Mouse (Mus musculus) hindbrain, embryonic 15.5 days (tissue): ENCODE data around the gene Mrvi1. TPM values are rescaled to one million over a fixed set of nuclear protein-coding genes. Genes with fewer than 3 reads are reported as not detected.

Experiments
- ATAC-seq: fragments of 200-750 bp; cut with Nextera tagmentation; 2 replicates; pipeline ENCODE4 v1.8.0; 2017; ENCODE audit warnings: low read depth, moderate number of reproducible peaks, moderate TSS enrichment; ENCODE audit not compliant: low FRiP score
- H3K27ac ChIP-seq: fragments of 300-500 bp; sonication (generic); replicated peaks from 2 replicates; pipeline ENCODE4 v1.5.1; 2015; ENCODE audit warnings: mild to moderate bottlenecking, inconsistent platforms
- H3K27me3 ChIP-seq: fragments of 300-500 bp; sonication (generic); 2 replicates; pipeline ENCODE4 v1.6.1; 2015; ENCODE audit warnings: control low read depth, inconsistent platforms
- H3K36me3 ChIP-seq: fragments of 300-500 bp; sonication (generic); 2 replicates; pipeline ENCODE4 v1.6.1; 2015; ENCODE audit warnings: control low read depth, inconsistent platforms
- H3K4me1 ChIP-seq: fragments of 300-500 bp; sonication (generic); replicated peaks from 2 replicates; pipeline ENCODE4 v1.6.1; 2015; ENCODE audit warnings: control low read depth, inconsistent platforms
- H3K4me2 ChIP-seq: fragments of 300-500 bp; sonication (generic); 2 replicates; pipeline ENCODE4 v1.6.1; 2015; ENCODE audit warnings: moderate library complexity, mild to moderate bottlenecking, inconsistent platforms
- H3K4me3 ChIP-seq: fragments of 300-500 bp; sonication (generic); 2 replicates; pipeline ENCODE4 v1.5.1; 2015; ENCODE audit warnings: mild to moderate bottlenecking, inconsistent platforms
- H3K9ac ChIP-seq: fragments of 300-500 bp; sonication (generic); 2 replicates; pipeline ENCODE4 v1.6.1; 2015; ENCODE audit warnings: inconsistent platforms
- H3K9me3 ChIP-seq: fragments of 300-500 bp; sonication (generic); 2 replicates; pipeline ENCODE4 v1.6.1; 2016; ENCODE audit warnings: control low read depth, inconsistent platforms
- WGBS: fragments of 180-500 bp; shearing (Covaris S2); methylation state at CpG from one replicate; pipeline ENCODE4 v1.1.7; 2015; 5-methylcytosine and 5-hydroxymethylcytosine counted together
- polyA plus RNA-seq: library from polyadenylated mRNA; unstranded; fragments of >200 nt; fragmentation: Nextera tagmentation; extraction: Ambion mirVana; gene quantifications from 2 replicates; pipeline ENCODE4 v1.2.1, GENCODE M21; 2015

The Mrvi1 gene
- polyA plus RNA-seq, 1 experiment from 2014 or later: 1.2 TPM

DNA sequence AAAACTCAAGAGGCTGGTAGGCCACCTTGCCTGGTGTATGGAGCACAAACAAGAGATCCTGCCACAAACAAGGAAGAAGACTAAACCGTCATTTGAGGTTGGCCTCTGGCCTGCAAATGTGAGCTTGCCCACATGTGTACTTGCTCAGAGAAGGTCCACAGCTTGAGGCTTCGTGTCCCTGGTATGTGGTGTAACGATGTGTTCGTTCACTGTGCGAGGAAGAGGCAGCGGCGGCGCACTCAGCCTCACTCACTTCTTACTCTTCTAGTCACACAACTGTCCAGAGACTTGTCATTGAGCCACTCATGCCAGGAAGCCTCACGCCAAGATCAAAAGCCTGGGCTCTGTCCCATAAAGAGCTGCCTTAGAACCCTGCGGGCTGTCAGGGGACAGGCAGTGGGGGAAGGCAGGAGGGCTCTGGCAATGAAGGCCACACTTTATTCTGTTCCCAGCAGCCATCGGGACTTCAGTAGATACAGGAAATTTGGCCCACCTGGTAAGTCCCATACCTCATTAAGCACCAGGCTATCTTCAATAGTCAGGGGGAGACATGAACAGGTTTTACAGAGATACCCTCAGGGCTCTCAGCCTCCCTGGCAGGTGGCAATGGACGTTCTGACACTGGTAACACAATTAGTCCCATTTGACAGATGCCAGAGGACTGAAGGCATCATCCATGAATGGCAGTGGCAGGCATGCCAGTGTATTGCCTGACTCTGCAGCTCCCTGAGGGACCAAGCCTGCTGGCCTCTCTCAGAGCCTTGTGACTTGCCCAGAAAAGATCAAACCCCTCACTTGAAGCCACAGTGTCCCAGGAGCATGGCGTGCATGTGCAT, 32.3 kb downstream of the Mrvi1 start:
- Histone ChIP-seq H3K9ac (no peak overlapping the region), H3K4me2 (no peak overlapping the region), H3K4me1 (no peaks in the 10 kb centered on the region), H3K4me3 (no peak overlapping the region), H3K36me3 (no peaks in the 10 kb centered on the region), H3K27ac (no peak overlapping the region), H3K9me3 (no peaks in the 10 kb centered on the region), H3K27me3 (no peaks in the 10 kb centered on the region)
- no peak for ATAC-seq
- WGBS: 78% methylated on average over 13 of the region's 13 CpGs

DNA sequence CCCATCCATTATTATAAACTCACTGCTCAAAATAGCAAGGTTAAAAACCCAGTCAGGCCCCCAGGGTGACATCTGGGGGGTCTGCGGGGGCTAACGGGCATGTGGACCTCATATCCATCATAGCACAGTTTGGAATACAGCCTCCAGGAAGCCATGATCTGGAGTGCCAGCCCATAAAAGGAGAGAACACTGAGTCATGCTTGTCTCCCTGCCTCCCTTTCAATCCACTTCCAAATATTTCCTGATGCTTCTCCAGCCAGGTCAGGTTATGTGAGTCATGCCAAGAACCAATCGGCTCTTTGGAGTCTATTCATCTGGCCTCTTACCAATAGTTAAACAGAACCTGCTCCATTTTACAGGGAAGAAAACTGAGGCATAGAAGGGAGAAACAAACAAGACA, 33.7 kb downstream of the Mrvi1 start:
- H3K4me3 ChIP-seq: no peak overlapping the region
- H3K27me3 ChIP-seq: no peaks in the 10 kb centered on the region
- no peak overlapping the region for H3K9ac ChIP-seq
- H3K4me1 ChIP-seq: no peaks in the 10 kb centered on the region
- no peak for ATAC-seq
- no peaks in the 10 kb centered on the region for H3K36me3 ChIP-seq
- no peaks in the 10 kb centered on the region for H3K9me3 ChIP-seq
- 90% methylated on average over 3 of the region's 3 CpGs for WGBS
- no peak overlapping the region for H3K4me2 ChIP-seq
- no peak overlapping the region for H3K27ac ChIP-seq

DNA sequence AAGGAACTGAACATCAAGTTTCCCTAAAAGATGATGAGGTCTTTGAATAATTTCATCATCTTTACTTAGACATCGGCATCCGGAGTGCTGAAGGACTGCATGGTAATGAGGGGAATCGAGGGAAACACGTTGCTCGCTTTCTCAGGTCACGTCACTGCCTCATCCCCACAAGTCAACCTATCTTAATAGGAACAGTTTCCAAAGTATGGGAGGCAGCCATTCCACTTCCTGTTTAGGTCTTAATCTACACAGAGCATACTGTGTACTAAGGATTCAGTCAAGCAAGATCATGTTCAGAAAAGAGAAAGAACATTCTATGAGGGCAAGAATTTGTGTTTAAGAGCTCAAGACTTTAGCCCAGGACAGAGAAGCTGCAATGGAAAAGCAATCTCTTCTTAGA, 34.6 kb downstream of the Mrvi1 start:
- no peak overlapping the region for H3K9ac ChIP-seq
- H3K9me3 ChIP-seq: no peaks in the 10 kb centered on the region
- no peaks in the 10 kb centered on the region for H3K36me3 ChIP-seq
- H3K4me3 ChIP-seq: no peak overlapping the region
- H3K27ac ChIP-seq: no peak overlapping the region
- H3K27me3 ChIP-seq: no peaks in the 10 kb centered on the region
- no peak overlapping the region for H3K4me2 ChIP-seq
- no peaks in the 10 kb centered on the region for H3K4me1 ChIP-seq
- WGBS: 94% methylated on average over 6 of the region's 6 CpGs
- no peak for ATAC-seq

DNA sequence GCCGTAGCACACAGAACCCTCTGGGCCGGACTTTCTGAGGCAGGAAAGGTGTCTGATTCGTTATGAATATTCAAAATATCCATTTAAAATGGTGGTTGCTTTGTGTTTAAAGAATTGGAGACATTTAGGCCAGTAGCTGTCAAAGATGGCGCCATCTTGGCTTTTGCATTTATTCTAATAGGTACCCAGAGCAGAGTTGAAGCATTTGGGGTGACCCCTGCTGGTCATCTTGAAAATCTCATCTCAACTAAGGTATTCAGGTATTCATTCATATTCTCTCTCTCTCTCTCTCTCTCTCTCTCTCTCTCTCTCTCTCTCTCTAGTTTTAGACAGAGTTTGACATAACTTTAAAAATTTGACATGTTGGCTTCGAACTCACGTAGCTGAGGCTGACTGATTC, 35.5 kb downstream of the Mrvi1 start:
- no peak for ATAC-seq
- Histone ChIP-seq H3K27me3 (no peaks in the 10 kb centered on the region), H3K4me2 (no peak overlapping the region), H3K36me3 (no peaks in the 10 kb centered on the region), H3K9me3 (no peaks in the 10 kb centered on the region), H3K4me1 (no peaks in the 10 kb centered on the region), H3K27ac (no peak overlapping the region), H3K9ac (no peak overlapping the region), H3K4me3 (no peak overlapping the region)
- 75% methylated on average over 6 of the region's 6 CpGs for WGBS

DNA sequence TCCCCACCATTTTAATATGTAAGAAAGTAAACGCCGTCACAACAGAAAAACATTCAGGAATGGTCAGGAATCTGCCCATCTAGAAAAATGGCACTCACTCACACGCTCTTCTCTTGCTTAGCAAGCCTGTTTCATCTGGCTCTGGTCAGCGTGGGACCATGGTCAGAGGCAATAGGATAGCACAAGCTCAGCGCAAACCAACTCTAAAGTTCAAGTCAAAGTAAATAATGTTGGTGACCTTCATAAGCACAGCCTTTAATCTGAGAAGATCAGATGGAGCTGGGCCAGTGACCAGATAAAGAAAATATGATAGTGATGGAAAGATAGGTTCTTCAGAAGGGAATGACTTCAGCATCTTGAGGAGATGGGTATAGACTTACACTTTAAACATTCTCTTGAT, 37.9 kb downstream of the Mrvi1 start:
- ATAC-seq: no peak
- Histone ChIP-seq H3K4me3 (no peak overlapping the region), H3K4me2 (no peak overlapping the region), H3K9me3 (no peaks in the 10 kb centered on the region), H3K36me3 (no peaks in the 10 kb centered on the region), H3K27me3 (no peaks in the 10 kb centered on the region), H3K4me1 (no peaks in the 10 kb centered on the region), H3K27ac (no peak overlapping the region), H3K9ac (no peak overlapping the region)
- WGBS: 91% methylated on average over 5 of the region's 5 CpGs

DNA sequence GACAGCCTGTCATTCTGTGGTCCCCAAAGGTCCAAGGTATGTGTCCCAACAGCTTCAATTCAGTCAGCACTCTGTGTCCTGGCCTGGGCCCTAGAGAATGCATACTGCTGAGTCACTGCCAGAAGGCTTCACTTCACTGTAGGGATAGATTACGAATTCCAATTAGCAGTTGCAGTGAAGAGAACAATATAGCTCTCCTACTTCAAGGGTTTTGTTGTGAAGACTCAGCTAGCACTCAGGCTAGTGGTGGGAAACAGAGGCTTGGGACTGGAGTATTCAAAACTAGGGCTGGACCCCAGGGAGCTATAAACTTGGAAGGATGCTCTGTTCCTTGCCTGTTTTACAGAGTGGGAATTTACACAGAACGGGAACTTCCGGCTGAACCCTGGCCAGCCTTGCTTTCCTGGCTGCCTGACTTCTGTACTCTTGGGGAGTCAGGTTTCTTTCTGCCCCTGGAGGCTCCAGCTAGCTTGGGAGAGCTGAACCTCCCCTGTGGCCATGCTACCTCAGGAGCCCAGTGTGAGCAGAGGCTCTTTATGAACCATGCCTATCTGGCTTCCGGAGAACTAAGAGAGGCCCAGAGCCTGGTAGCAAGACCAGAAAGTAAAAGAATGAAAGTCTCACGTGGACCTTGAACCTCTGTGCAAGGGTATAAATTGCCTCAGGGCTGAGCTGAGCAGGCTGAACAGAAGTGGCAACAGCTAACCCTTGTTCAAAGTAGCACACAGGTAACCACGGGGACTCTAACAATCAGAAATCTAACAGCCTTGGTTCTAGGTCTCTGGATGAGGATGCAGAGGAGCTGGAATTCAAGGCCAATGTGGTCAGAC, 40.3 kb downstream of the Mrvi1 start:
- H3K36me3 ChIP-seq: no peaks in the 10 kb centered on the region
- no peak overlapping the region for H3K4me3 ChIP-seq
- 67% methylated on average over 6 of the region's 6 CpGs for WGBS
- H3K4me2 ChIP-seq: no peak overlapping the region
- no peak overlapping the region for H3K27ac ChIP-seq
- no peaks in the 10 kb centered on the region for H3K9me3 ChIP-seq
- ATAC-seq: no peak
- no peaks in the 10 kb centered on the region for H3K4me1 ChIP-seq
- H3K27me3 ChIP-seq: no peaks in the 10 kb centered on the region
- no peak overlapping the region for H3K9ac ChIP-seq

DNA sequence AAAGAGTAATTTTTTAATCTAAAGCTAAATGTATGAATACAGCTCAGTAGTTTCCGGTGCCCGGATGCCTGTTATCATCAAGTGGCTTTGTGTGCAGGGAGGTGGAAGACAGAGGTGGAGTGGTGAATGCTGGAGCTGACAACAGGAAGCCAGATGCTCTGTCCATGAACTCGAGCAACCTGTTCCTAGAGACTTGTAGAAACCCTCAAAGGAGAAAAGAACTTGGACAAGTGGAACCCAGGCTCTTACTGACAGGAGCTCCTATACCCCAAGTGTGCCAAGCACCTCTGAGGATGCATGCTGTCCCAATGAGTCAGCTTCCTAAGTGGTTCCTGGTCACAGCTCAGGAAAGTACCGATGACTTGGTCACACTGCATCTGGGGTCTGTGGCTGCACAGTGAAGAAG, 41.1 kb downstream of the Mrvi1 start:
- H3K9me3 ChIP-seq: no peaks in the 10 kb centered on the region
- WGBS: 88% methylated on average over 4 of the region's 4 CpGs
- ATAC-seq: no peak

DNA sequence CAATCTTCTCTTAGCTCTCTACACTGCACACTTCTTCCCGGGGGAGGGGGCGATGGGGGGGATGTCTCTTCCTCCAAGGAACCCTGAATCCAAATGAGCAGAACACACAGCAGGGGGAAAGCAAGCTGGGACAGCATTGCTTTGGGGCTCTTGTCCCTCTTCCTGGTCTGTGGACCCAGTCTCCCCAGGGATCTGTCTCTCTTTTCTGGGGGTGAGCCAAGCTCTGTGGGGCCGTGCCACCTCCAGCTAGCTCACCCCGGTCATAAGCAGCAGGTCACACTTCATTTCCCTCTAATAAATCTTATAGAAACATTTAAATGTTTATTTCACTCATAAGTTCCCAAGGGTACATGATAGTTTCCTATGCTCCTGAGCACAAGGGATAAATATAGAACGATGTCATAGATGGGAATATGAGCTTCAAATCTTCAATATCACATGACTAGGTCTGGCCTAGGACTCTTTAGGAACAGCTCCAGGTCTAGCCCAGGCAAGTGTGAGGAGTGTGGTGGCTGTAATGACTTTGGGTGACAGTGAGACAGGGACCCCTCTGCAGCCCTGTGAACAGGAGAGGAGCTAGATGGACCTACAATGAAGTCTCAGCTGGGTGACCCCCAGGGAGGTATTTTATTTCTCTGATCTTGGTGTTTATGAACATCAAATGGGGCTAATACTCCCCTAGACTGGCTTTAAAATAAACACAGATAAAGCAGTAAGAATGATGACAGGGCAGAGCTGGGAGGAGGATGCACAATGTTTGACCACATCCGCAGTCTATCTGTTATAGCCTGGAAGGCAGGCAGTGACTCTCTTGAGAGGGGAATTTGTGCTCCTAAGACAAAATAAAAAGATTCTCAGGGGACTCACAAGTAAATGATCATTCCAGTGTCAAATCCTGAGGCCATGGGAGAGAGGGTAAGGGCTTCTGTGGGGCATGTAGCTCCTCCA, 46.2 kb downstream of the Mrvi1 start:
- no peaks in the 10 kb centered on the region for H3K4me1 ChIP-seq
- H3K9ac ChIP-seq: no peak overlapping the region
- H3K4me3 ChIP-seq: no peak overlapping the region
- no peak overlapping the region for H3K4me2 ChIP-seq
- no peaks in the 10 kb centered on the region for H3K9me3 ChIP-seq
- H3K27ac ChIP-seq: no peak overlapping the region
- ATAC-seq: no peak
- H3K27me3 ChIP-seq: no peaks in the 10 kb centered on the region
- 88% methylated on average over 6 of the region's 6 CpGs for WGBS
- no peaks in the 10 kb centered on the region for H3K36me3 ChIP-seq

More for the DNA sequence above, 41.1 kb downstream of the Mrvi1 start:
- H3K9ac ChIP-seq: no peak overlapping the region
- H3K36me3 ChIP-seq: no peaks in the 10 kb centered on the region
- no peaks in the 10 kb centered on the region for H3K27me3 ChIP-seq
- no peaks in the 10 kb centered on the region for H3K4me1 ChIP-seq
- H3K4me2 ChIP-seq: no peak overlapping the region
- no peak overlapping the region for H3K27ac ChIP-seq
- no peak overlapping the region for H3K4me3 ChIP-seq

DNA sequence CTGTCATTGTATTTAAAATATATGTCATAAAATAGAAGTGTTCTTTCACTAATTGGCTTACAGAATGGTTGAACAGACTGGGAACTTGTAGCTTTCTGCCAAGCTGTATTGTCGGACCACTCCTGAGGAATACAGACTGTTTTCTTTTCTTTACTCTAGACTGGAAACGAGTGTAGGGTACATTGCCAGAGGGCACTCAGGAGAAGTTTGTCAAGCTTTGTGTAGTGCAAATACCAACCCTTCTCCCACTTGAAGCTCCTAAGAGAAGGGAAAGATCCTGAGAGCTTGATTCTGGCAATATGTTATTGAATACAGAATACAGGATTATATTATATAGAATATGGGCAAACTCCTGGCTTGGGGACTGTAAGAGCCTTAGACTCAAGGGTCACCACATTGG, 48.3 kb downstream of the Mrvi1 start:
- no peak overlapping the region for H3K4me2 ChIP-seq
- no peak for ATAC-seq
- no peaks in the 10 kb centered on the region for H3K4me1 ChIP-seq
- H3K4me3 ChIP-seq: no peak overlapping the region
- H3K27ac ChIP-seq: no peak overlapping the region
- no peaks in the 10 kb centered on the region for H3K9me3 ChIP-seq
- WGBS: 77% methylated on average over 2 of the region's 2 CpGs
- no peaks in the 10 kb centered on the region for H3K27me3 ChIP-seq
- H3K9ac ChIP-seq: no peak overlapping the region
- H3K36me3 ChIP-seq: no peaks in the 10 kb centered on the region

DNA sequence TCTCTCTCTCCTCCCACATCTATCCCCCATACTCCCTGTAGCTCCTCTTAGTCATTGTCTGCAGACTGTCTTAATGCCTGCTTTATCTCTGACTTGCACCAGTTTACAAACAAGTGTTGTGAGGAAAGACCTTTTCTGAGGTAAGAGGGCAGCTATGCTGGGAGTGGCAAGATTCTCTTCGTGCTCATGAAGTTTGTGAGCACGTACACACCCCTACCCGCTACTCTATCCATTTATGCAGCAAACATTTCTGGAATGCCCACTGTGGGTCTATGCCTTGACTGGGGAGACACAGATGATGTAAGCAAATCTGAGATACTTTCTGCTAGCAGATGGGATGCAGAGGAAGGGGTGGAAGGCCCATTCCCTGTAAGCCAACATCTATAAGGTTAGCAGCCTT, 48.9 kb downstream of the Mrvi1 start:
- 90% methylated on average over 3 of the region's 3 CpGs for WGBS
- Histone ChIP-seq H3K9ac (no peak overlapping the region), H3K4me3 (no peak overlapping the region), H3K27ac (no peak overlapping the region), H3K4me2 (no peak overlapping the region), H3K36me3 (no peaks in the 10 kb centered on the region), H3K9me3 (no peaks in the 10 kb centered on the region), H3K4me1 (no peaks in the 10 kb centered on the region), H3K27me3 (no peaks in the 10 kb centered on the region)
- ATAC-seq: no peak

DNA sequence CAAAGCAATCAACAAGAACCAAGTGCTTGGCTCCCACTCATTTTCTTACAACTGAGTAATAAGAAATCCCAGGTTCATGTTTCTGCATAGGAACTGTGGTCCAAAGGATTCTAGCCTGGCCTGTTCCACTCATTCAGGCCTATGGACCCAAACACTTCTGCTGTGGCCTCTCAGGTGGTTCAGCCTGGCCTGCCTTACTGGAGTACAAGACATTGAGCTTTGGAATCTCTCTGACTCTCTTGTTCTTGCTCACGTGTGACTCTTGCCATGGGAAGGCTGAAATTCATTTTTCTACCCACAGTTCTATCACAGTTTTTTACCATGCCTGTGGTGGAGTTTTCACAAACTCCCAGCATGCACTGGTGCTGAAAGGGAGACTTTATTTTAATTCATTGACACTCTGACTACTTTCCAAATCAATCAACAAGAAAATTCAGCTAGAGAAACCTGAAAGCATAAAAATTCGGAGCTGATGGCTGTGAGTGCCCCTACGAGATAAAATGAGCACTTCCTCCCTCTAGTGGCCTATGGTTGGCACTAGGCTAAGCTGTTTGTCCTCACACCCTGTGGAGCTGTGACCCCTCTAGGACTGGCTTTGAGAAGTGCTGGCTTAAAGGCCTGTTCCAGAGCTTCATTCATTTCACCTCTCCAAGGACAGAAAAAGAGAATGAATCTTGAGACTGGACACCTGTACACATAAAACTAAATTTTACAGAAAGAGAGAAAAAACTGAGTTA, 52.0 kb downstream of the Mrvi1 start:
- Histone ChIP-seq H3K4me1 (no peaks in the 10 kb centered on the region), H3K27me3 (no peaks in the 10 kb centered on the region), H3K36me3 (no peaks in the 10 kb centered on the region), H3K27ac (no peak overlapping the region), H3K9me3 (no peaks in the 10 kb centered on the region), H3K9ac (no peak overlapping the region), H3K4me3 (no peak overlapping the region), H3K4me2 (no peak overlapping the region)
- 35% methylated on average over 3 of the region's 3 CpGs for WGBS
- no peak for ATAC-seq
